Mouse (Mus musculus) myocyte (in vitro differentiated cells): ENCODE data around the gene Foxo1. TPM values are rescaled to one million over a fixed set of nuclear protein-coding genes. Genes with fewer than 3 reads are reported as not detected.

Experiments used
- H3K27me3 ChIP-seq: one replicate; pipeline ENCODE4 v1.6.1; 2011; ENCODE audit not compliant: control insufficient read depth, insufficient read depth, insufficient read length
- H3K36me3 ChIP-seq: one replicate; pipeline ENCODE4 v1.6.1; 2011; ENCODE audit not compliant: control insufficient read depth, insufficient read depth
- H3K4me2 ChIP-seq: one replicate; pipeline ENCODE4 v1.6.1; 2011; ENCODE audit warnings: low read depth, control low read depth
- H3K4me3 ChIP-seq: one replicate; pipeline ENCODE4 v1.5.1; 2011; ENCODE audit warnings: mild to moderate bottlenecking, control low read depth, moderate library complexity
- H3K79me2 ChIP-seq: one replicate; pipeline ENCODE4 v1.6.1; 2011; ENCODE audit not compliant: control insufficient read depth, insufficient read depth
- H3ac ChIP-seq: one replicate; pipeline ENCODE4 v1.6.1; 2011; ENCODE audit not compliant: control insufficient read depth, insufficient read length
- CEBPB ChIP-seq: IDR thresholded peaks from 2 replicates; pipeline ENCODE4 v1.6.1; 2011; ENCODE audit warnings: mild to moderate bottlenecking, moderate library complexity; ENCODE audit not compliant: poor library complexity, insufficient read depth, severe bottlenecking
- E2F4 ChIP-seq: IDR thresholded peaks from one replicate; pipeline ENCODE4 v1.6.1; 2011; ENCODE audit warnings: mild to moderate bottlenecking, control low read depth, moderate library complexity; ENCODE audit not compliant: insufficient read depth
- MAX ChIP-seq: IDR thresholded peaks from one replicate; pipeline ENCODE4 v1.6.1; 2011; ENCODE audit warnings: low read depth, mild to moderate bottlenecking, control low read depth
- MYOD1 ChIP-seq, 3 experiments: IDR thresholded peaks; one replicate each; pipeline ENCODE4 v1.6.1; 2011; ENCODE audit warnings: control low read depth in 2 of 3, low read depth in 2 of 3, mild to moderate bottlenecking in 2 of 3, moderate library complexity in 1 of 3; ENCODE audit not compliant: insufficient read length in 2 of 3, control insufficient read depth in 1 of 3
- MYOG ChIP-seq, 3 experiments: IDR thresholded peaks; one replicate each; pipeline ENCODE4 v1.6.1; 2011; ENCODE audit warnings: control low read depth in 2 of 3, low read depth in 2 of 3, mild to moderate bottlenecking in 2 of 3; ENCODE audit not compliant: insufficient read length in 2 of 3, control insufficient read depth in 1 of 3, insufficient read depth in 1 of 3
- POLR2A ChIP-seq: IDR thresholded peaks from one replicate; pipeline ENCODE4 v1.6.1; 2011; ENCODE audit warnings: low read depth, mild to moderate bottlenecking, control low read depth, moderate library complexity; ENCODE audit not compliant: insufficient read length
- POLR2AphosphoS2 ChIP-seq: IDR thresholded peaks from one replicate; pipeline ENCODE4 v1.6.1; 2011; ENCODE audit warnings: low read depth, control low read depth; ENCODE audit not compliant: insufficient read length
- REST ChIP-seq: IDR thresholded peaks from one replicate; pipeline ENCODE4 v1.6.1; 2011; ENCODE audit warnings: mild to moderate bottlenecking, control low read depth, moderate library complexity; ENCODE audit not compliant: insufficient read depth, insufficient read length
- SRF ChIP-seq: IDR thresholded peaks from one replicate; pipeline ENCODE4 v1.6.1; 2011; ENCODE audit warnings: low read depth; ENCODE audit not compliant: control insufficient read depth, insufficient read length
- TCF12 ChIP-seq: IDR thresholded peaks from one replicate; pipeline ENCODE4 v1.6.1; 2011; ENCODE audit warnings: mild to moderate bottlenecking, control low read depth; ENCODE audit not compliant: poor library complexity, insufficient read depth, severe bottlenecking
- TCF3 ChIP-seq: IDR thresholded peaks from one replicate; pipeline ENCODE4 v1.6.1; 2011; ENCODE audit warnings: low read depth, control low read depth; ENCODE audit not compliant: insufficient read length
- USF1 ChIP-seq: IDR thresholded peaks from one replicate; pipeline ENCODE4 v1.6.1; 2011; ENCODE audit warnings: low read depth, mild to moderate bottlenecking, control low read depth, moderate library complexity
- polyA plus RNA-seq: library from polyadenylated mRNA; unstranded; fragments of >200 nt; fragmentation: generic; extraction: Trizol; gene quantifications from one replicate; pipeline ENCODE4 v1.2.1, GENCODE M21; 2012; ENCODE audit warnings: missing spikeins

Foxo1 gene
- polyA plus RNA-seq, 1 experiment: 7.2 TPM

- H3K27me3 ChIP-seq: no peaks in the 10 kb centered on the region
- H3K36me3 ChIP-seq: no peaks in the 10 kb centered on the region
- no peak overlapping the region for H3K4me3 ChIP-seq
- peaks cover 99% of the 10 kb centered on the region for H3K79me2 ChIP-seq
- no peak overlapping the region for H3ac ChIP-seq
- no peak overlapping the region for H3K4me2 ChIP-seq
- TF ChIP-seq SRF: no peak
- no peak for TF ChIP-seq MYOG (IDR thresholded peaks at IDR 0.05; ENCODE audit: control insufficient read depth in 1 of 3, insufficient read depth in 1 of 3, insufficient read length in 2 of 3, low read depth in 2 of 3)
- no peak for TF ChIP-seq TCF3
- no peak for TF ChIP-seq CEBPB
- no peak for TF ChIP-seq POLR2AphosphoS2
- TF ChIP-seq MAX: no peak
- TF ChIP-seq USF1: no peak
- no peak for TF ChIP-seq POLR2A
- no peak for TF ChIP-seq E2F4
- no peak for TF ChIP-seq MYOD1 (IDR thresholded peaks at IDR 0.05; ENCODE audit: control insufficient read depth in 1 of 3, insufficient read length in 2 of 3, low read depth in 2 of 3)
- TF ChIP-seq REST: no peak
- no peak for TF ChIP-seq TCF12
Measured at GRCm38 (mm10) chr3:52295688-52296087, 27.6 kb downstream of the Foxo1 start.

GRCm38 (mm10) chr3:52296224-52296760 lies 28.2 kb downstream of the Foxo1 start:
- no peaks in the 10 kb centered on the region for H3K27me3 ChIP-seq
- H3K4me2 ChIP-seq: no peak overlapping the region
- TF ChIP-seq POLR2AphosphoS2 (no peak), E2F4 (no peak), MYOG (IDR thresholded peaks at IDR 0.05; ENCODE audit: control insufficient read depth in 1 of 3, insufficient read depth in 1 of 3, insufficient read length in 2 of 3, low read depth in 2 of 3) (no peak), MAX (no peak), TCF3 (no peak), CEBPB (no peak), MYOD1 (IDR thresholded peaks at IDR 0.05; ENCODE audit: control insufficient read depth in 1 of 3, insufficient read length in 2 of 3, low read depth in 2 of 3) (no peak), USF1 (no peak)

GRCm38 (mm10) chr3:52297291-52298018 lies 29.3 kb downstream of the Foxo1 start:
- Histone ChIP-seq H3K79me2 (peaks cover 99% of the 10 kb centered on the region), H3ac (no peak overlapping the region), H3K27me3 (no peaks in the 10 kb centered on the region), H3K4me3 (no peak overlapping the region), H3K4me2 (no peak overlapping the region), H3K36me3 (no peaks in the 10 kb centered on the region)
- TF ChIP-seq POLR2A (no peak), POLR2AphosphoS2 (no peak), TCF3 (no peak), SRF (no peak), USF1 (no peak), CEBPB (no peak), E2F4 (no peak), MAX (no peak), MYOG (IDR thresholded peaks at IDR 0.05; ENCODE audit: control insufficient read depth in 1 of 3, insufficient read depth in 1 of 3, insufficient read length in 2 of 3, low read depth in 2 of 3) (no peak), TCF12 (no peak), MYOD1 (IDR thresholded peaks at IDR 0.05; ENCODE audit: control insufficient read depth in 1 of 3, insufficient read length in 2 of 3, low read depth in 2 of 3) (no peak), REST (no peak)

More at GRCm38 (mm10) chr3:52296224-52296760, 28.2 kb downstream of the Foxo1 start:
- H3K4me3 ChIP-seq: no peak overlapping the region
- no peaks in the 10 kb centered on the region for H3K36me3 ChIP-seq
- H3K79me2 ChIP-seq: peaks cover 99% of the 10 kb centered on the region
- H3ac ChIP-seq: no peak overlapping the region

GRCm38 (mm10) chr3:52298683-52299082 lies 30.5 kb downstream of the Foxo1 start:
- no peak overlapping the region for H3K4me3 ChIP-seq
- H3K79me2 ChIP-seq: peaks cover 97% of the 10 kb centered on the region
- no peaks in the 10 kb centered on the region for H3K36me3 ChIP-seq
- no peak overlapping the region for H3ac ChIP-seq
- no peaks in the 10 kb centered on the region for H3K27me3 ChIP-seq
- no peak overlapping the region for H3K4me2 ChIP-seq
- TF ChIP-seq MAX: no peak
- TF ChIP-seq POLR2A: no peak
- no peak for TF ChIP-seq TCF3
- no peak for TF ChIP-seq TCF12
- TF ChIP-seq MYOG (IDR thresholded peaks at IDR 0.05; ENCODE audit: control insufficient read depth in 1 of 3, insufficient read depth in 1 of 3, insufficient read length in 2 of 3, low read depth in 2 of 3): peak in 2 of 3 experiments; percentile 74 to 81
- peak in 2 of 3 experiments; percentile 60 to 88 for TF ChIP-seq MYOD1 (IDR thresholded peaks at IDR 0.05; ENCODE audit: control insufficient read depth in 1 of 3, insufficient read length in 2 of 3, low read depth in 2 of 3)
- no peak for TF ChIP-seq POLR2AphosphoS2
